Mouse (Mus musculus) small intestine, adult 2 months (tissue): ENCODE data around the gene Coro1b. TPM values are rescaled to one million over a fixed set of nuclear protein-coding genes. Genes with fewer than 3 reads are reported as not detected.
"Not testable (repeated sequence)": the region's sequence is repeated elsewhere in the genome, so short reads cannot be mapped to it uniquely, and the experiment has no call there.

Source experiments
- H3K27ac ChIP-seq: fragments of 200-500 bp; 2 replicates; pipeline ENCODE4 v1.5.1; 2012; ENCODE audit warnings: low read depth, low read length, control low read depth, inconsistent platforms; ENCODE audit not compliant: insufficient read depth
- H3K27me3 ChIP-seq: fragments of 200-500 bp; 2 replicates; pipeline ENCODE4 v1.6.1; 2012; ENCODE audit warnings: mild to moderate bottlenecking, moderate library complexity, low read length, inconsistent platforms; ENCODE audit not compliant: control insufficient read depth, insufficient read depth
- H3K36me3 ChIP-seq: fragments of 200-500 bp; 2 replicates; pipeline ENCODE4 v1.6.1; 2012; ENCODE audit warnings: mild to moderate bottlenecking, low read length, control low read depth, inconsistent platforms; ENCODE audit not compliant: control insufficient read depth, insufficient read depth
- H3K4me1 ChIP-seq: fragments of 200-500 bp; 2 replicates; pipeline ENCODE4 v1.6.1; 2012; ENCODE audit warnings: low read length, inconsistent platforms, mixed read lengths; ENCODE audit not compliant: control insufficient read depth, insufficient read depth, insufficient read length
- H3K4me3 ChIP-seq: fragments of 200-500 bp; 2 replicates; pipeline ENCODE4 v1.5.1; 2012; ENCODE audit warnings: low read depth, mild to moderate bottlenecking, control low read depth, inconsistent platforms, low read length, moderate library complexity
- CTCF ChIP-seq: fragments of 200-500 bp; IDR thresholded peaks from 2 replicates; pipeline ENCODE4 v1.5.1; 2012; ENCODE audit warnings: low read depth, mild to moderate bottlenecking, control low read depth, inconsistent platforms, low read length, moderate library complexity, mixed read lengths; ENCODE audit not compliant: insufficient replicate concordance, insufficient read length; ENCODE audit errors: extremely low read depth
- POLR2A ChIP-seq: fragments of 200-500 bp; IDR thresholded peaks from 2 replicates; pipeline ENCODE4 v1.6.1; 2012; ENCODE audit warnings: low read depth, mild to moderate bottlenecking, control low read depth, inconsistent platforms, low read length, moderate library complexity
- WGBS: fragments of 180-500 bp; shearing (Covaris S2); methylation state at CpG from one replicate; pipeline ENCODE4 v1.1.7; 2018; 5-methylcytosine and 5-hydroxymethylcytosine counted together
- polyA plus RNA-seq: library from polyadenylated mRNA; depleted of rRNA; stranded (reverse); fragments of >200 nt; gene quantifications from 2 replicates; pipeline ENCODE4 v1.2.3, GENCODE M21; 2012

The Coro1b gene
- polyA plus RNA-seq, 1 experiment: 493 TPM

DNA sequence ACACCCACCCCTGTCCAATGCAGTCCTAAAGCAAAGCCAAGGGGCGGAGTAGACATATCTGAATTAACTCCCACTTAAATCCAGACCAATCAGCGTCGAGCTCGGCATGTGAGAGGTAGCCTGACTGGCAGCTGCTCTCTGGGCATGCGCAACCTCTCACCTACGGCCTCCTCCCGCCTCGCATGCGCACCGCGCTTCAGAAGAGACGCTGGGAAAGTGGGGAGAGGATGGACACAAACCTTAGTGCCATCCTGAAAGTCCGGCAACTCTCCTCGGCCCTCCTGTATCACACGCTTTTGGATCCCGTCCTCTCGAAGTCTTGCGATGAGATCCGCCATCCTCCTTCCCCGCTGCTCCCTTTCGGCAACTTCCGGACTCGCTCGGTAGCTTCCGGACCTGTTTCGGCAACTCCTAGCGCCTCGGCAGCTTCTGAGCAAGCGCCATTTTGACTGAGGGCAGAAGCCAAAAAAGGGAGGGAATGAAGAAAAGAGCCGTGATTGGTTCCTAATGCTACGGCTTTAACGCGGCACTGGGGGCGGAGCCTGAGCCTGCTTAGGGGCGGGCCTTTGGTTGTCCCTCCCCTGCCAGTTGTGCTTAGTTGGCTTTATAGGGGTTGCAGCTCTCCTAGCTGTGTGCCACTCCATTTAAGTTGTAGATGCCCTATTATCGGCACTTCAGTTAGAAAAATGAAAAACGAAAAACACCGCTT lies 27.2 kb upstream of the Coro1b start:
- TF ChIP-seq CTCF (no peak), POLR2A (peak; percentile 45)
- H3K4me1 ChIP-seq: peaks cover 12% of the 10 kb centered on the region; the same call in 1 of the 2 replicates
- no peaks in the 10 kb centered on the region for H3K27me3 ChIP-seq
- peak overlapping the region; percentile 68 for H3K4me3 ChIP-seq
- WGBS: 3% methylated on average over 38 of the region's 38 CpGs
- peak overlapping the region; percentile 79 for H3K27ac ChIP-seq
- H3K36me3 ChIP-seq: peaks cover 14% of the 10 kb centered on the region; the same call in 1 of the 2 replicates

DNA sequence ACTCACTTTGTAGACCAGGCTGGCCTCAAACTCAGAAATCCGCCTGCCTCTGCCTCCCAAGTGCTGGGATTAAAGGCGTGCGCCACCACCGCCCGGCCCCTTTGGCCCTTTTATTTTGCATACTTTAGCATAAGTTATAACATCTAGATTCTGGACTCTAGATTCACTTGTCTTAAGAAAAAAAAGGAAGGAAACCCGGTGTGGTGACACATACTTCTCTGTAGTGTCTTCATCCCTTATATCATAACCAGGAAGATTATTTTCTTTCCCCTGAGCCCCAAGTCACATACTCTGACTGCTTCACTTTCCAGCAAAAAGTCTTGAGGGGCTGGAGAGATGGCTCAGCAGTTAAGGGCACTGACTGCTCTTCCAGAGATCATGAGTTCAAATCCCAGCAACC lies 26.5 kb upstream of the Coro1b start:
- not testable (repeated sequence) for H3K4me3 ChIP-seq, H3K36me3 ChIP-seq, H3K27me3 ChIP-seq
- peak overlapping the region; percentile 11; the same call in 1 of the 2 replicates for H3K27ac ChIP-seq
- 50% methylated on average over 6 of the region's 6 CpGs for WGBS
- peaks cover 17% of the 10 kb centered on the region for H3K4me1 ChIP-seq

DNA sequence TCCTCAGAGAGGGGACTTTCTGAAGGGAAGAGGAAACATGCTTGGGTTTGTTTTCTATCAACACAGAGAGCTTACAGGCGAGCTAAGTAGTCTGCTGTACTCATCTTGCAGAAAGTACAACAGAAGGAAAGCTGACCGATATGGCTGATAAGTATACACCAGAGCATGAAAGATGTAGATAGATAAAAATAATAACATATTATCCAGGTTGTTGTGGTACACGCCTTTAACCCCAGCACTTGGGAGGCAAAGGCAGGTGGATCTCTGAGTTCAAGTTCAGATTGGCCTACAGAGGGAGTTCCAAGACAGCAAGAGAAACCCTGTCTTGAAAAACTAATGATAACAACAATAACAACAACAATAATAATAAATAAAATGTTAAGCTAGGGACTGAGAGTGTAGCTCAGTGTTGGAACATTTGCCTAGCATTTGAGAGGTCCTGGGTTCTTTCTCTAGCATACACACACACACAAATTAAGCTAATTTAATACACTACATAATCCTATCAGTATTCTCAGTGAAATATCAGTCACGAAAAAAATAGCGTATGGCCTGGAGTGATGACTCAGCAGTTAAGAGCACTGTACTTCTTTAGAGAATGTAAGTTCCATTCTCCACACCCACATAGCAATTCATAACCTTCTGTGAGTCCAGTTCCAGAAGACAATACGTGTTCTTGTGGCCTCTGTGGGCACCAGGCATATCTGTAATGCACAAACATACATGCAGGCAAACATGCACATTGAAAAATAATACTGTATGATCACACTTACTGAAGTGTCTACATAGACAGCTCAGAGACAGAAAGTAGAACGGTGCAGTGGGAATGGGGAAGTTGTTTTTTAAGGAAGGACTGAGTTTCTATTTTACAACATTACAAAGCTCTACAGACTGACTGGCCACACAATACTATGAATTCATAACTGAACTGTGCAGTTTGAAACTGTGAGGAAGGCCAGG lies 25.7 kb upstream of the Coro1b start:
- Histone ChIP-seq H3K4me1 (peaks cover 24% of the 10 kb centered on the region), H3K27me3 (no peaks in the 10 kb centered on the region), H3K4me3 (no peak overlapping the region), H3K36me3 (peaks cover 5% of the 10 kb centered on the region; the same call in 1 of the 2 replicates), H3K27ac (no peak overlapping the region)
- 75% methylated on average over 7 of the region's 7 CpGs for WGBS
- TF ChIP-seq POLR2A (no peak), CTCF (no peak)

DNA sequence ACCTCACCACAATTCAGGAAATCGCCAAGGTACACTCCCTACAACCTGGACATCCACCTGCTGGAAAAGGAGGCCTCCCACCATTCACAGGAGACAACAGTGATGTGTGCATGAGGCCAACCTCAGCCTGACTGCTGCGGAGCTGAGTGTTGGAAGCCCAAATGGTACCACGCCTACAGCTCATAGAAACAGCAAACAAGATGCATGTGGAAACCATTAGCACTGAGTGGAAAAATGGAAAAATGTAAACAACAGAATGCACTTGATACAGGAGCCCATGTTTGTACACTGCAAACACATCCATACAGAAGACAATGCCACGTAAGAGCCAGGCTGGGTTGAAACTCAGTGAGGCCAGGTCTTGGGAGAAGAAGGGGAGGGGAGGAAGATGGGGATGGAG lies 24.0 kb upstream of the Coro1b start:
- no peak overlapping the region for H3K27ac ChIP-seq
- 85% methylated on average over 4 of the region's 4 CpGs for WGBS
- peaks cover 21% of the 10 kb centered on the region for H3K4me1 ChIP-seq
- H3K36me3 ChIP-seq: peaks cover 8% of the 10 kb centered on the region; the same call in 1 of the 2 replicates
- no peaks in the 10 kb centered on the region for H3K27me3 ChIP-seq
- H3K4me3 ChIP-seq: no peak overlapping the region
- TF ChIP-seq POLR2A (no peak), CTCF (no peak)

DNA sequence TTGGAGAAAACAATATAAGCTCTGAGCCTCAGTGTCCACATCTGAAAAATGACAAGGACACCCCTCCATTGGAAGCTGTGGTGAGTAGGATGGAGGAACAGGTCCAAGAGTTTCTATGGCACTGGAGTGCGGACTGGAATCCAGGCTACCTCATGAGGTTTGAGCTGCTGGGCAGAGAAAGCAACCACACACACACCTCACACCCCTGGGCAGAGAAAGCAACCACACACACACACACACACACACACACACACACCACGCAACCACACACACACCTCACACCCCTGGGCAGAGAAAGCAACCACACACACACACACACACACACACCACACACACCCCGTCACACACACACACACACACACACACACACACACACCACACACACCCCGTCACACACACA lies 23.2 kb upstream of the Coro1b start:
- 5% methylated on average over 4 of the region's 4 CpGs for WGBS
- H3K27ac ChIP-seq: peak overlapping the region; percentile 55
- H3K27me3 ChIP-seq: not testable (repeated sequence)

DNA sequence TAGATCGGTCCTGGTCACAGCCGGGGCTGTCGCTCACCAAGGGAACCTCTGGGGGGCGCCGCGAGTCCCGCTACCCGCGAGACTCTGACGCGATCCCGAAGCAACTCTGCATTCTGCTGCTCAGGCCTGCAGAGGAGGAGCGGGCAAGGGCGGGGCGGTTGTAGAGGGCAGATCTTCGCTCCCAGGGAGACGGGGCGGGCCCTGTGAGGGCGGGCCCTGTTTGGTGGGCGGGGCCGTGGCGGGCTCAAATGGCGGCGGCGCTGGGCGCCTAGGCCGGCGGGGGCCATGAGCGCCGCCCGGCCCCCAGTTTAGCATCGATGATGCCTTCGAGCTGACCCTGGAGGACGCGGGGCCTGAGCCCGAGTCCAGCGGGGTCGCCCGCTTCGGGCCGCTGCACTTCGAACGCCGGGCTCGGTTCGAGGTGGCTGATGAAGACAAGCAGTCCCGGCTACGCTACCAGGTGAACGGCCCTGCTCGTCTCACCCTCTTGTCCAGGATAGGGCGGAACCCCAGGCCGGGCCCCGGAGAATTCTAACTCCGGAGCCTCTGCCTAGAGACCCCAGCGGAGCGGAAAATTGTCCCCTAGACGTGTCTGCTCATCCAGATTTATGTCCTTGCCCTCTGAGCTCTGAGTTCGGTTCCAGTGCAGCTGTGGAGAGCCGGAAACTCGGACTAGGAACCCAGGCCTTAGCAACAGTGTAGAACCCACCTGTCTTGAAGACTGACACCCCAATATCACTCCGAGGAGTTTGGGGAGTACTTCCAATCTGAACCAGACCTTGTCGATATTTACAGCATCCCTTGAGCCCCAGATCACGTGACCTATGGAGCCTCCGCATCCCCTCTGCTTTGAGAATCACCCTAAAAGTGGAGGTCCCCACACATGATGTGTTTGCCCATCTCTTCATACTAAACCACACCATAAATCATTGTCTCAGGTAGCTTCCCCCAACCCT lies 22.4 kb upstream of the Coro1b start, which contains the start of gene Aip:
Gene Aip, minus strand, starts transcription at position 118 of the 956 bp plus-strand sequence.
- TF ChIP-seq POLR2A (peak; percentile 61), CTCF (peak; percentile 68)
- WGBS: under 1% methylated on average over 64 of the region's 64 CpGs
- peaks cover 14% of the 10 kb centered on the region for H3K36me3 ChIP-seq
- H3K4me1 ChIP-seq: peaks cover 13% of the 10 kb centered on the region
- H3K4me3 ChIP-seq: peak within 1 kb of the TSS; percentile 78
- no peaks in the 10 kb centered on the region for H3K27me3 ChIP-seq
- H3K27ac ChIP-seq: peak within 1 kb of the TSS; percentile 55

More for the DNA sequence above, 23.2 kb upstream of the Coro1b start:
- Histone ChIP-seq H3K4me3 (peak overlapping the region; percentile 60), H3K36me3 (peaks cover 13% of the 10 kb centered on the region; the same call in 1 of the 2 replicates), H3K4me1 (peaks cover 19% of the 10 kb centered on the region)
